Mouse (Mus musculus) layer of hippocampus, postnatal 36 days (tissue): ENCODE measurements at regions not wholly inside any gene's neighbourhood (a gene's known extent, or its start where the extent isn't known, plus 50 kb on each side); places are given as distances from the start of the nearest gene placed in this dataset.
"Not testable (repeated sequence)": the region's sequence is repeated elsewhere in the genome, so short reads cannot be mapped to it uniquely, and the experiment has no call there.

Source experiments
- DNase-seq, 2 experiments: peaks; one replicate each; pipeline ENCODE4 v3.0.0; 2022

DNA sequence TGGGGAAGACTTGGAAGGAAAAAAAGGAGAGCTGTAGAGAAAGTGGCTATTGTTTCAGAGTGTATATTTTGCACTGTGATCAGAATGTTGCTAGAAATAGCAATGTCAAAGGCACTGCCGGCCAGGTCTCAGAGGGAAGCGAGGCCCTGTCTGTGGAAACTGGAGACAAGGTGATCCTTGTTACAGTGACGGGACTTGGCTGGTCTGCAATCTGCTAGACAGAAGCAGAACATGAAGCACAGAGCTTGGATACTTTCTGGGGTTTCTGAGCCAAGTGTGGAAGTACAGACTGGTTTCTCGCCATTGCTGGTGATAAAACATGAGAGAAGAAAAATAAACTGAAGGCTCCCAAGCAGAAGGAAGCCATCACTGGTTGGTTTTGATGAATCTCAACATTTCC lies 198.3 kb upstream of the Slc7a14 start:
- no peak for DNase-seq

DNA sequence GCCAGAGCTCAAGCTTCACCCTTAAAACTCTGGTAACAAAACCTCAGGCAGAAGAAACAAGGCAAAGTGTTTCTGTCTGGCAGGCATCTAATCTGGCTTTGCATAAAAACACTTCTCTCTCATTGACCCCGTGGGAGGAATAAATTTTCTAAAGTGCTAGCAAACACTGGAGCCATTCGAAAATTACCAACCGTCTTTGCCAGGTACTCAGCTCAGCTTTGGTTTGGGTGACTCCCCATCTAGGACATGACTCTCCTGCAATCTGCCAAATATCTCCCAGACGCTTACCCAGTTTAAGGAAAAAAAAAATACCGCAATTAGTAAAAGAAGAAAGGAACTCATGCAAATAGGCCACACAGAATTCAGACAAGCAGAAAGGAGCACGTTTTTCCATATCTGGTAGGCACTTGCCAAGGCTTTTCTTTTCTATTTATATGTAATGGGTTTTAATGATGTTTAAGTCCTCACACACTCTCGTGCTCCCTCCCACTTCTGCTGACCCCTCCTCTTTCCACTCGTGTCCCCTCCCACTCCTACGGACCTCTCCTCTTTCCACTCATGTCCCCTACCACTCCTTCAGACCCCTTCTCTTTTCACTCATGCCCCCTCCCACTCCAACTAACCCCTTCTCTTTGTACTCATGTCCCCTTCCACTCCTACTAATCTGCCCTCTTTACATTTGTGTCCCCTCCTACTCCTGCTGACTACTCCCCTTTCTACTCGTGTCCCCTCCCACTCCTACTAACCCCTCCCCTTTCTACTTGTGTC lies 189.2 kb upstream of the Slc7a14 start:
- no peak for DNase-seq

DNA sequence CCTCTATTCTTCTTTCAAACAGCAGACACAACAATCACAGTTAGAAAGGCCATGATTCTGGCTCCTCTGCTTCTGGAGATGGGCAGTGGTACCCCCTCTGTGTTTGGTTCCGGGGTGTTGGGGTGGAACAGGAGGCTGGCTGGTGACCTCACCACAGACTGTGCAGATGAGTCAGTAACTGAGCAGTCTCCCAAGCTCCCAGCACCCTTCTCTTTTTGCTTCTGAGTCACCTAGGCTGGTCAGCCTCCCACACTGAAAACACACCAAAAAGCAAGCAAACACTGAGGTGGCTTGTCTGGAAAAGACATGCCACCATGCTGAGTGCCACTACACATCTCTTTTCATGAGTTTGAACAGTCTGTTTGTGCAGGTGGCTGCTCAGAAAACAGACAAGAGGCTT lies 185.1 kb upstream of the Slc7a14 start:
- DNase-seq = no peak

DNA sequence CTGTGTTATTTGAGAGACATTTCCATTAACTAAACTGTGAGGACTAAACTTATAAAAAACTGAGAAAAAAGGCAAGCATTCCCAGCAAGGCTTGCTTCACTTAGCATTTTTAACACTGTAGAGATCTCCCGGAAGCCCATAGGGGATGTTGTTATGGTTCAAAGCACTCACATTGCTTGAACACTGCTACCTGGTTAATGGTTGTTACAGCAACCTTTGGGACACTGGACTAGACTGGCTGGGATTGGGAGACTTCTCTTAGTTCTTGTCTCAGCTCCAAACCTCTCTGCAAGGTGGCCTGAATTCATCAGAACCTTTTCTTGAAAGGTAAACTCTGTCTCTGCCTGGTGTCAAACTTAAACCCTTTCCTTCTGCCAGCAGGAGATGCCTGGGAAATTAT lies 184.5 kb upstream of the Slc7a14 start:
- DNase-seq = no peak

DNA sequence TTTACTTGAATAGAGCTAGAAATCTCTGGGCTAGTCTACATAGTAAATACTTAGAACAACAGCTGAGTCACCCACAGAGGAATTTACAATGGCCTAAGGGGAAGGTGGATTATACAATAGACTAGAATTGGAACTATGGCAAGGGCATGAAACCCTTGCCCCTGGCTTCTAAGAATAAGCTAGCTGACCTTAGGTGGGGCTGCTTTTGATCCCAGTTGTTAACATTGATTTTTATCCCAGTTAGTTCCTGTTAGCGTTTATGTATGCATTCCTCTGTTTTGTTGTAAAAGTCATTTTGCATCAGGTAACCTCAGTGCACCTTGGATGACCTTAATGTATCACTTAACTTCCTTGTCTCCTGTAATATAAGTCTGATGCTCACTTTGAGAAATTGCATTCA lies 181.6 kb upstream of the Slc7a14 start:
- DNase-seq = not testable (repeated sequence)

DNA sequence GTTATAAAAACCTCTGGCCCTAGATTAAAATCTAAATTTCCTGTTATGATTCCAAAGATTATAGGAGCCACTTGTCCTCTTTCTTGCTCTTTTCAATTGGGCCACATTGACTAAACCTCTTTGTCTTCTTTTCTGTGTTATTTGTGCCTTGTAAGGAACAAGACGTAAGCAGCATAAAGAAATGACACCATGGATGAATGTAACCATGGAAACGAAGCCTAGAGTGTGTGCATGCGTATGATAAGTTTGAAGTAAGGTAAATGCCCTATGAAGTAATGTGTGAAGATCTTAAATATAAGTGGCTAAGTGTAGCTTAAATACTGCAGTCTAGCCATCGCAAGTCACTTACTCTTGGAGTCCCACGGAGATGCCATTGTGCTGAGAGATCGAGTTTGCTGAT lies 177.4 kb upstream of the Slc7a14 start:
- DNase-seq = no peak

DNA sequence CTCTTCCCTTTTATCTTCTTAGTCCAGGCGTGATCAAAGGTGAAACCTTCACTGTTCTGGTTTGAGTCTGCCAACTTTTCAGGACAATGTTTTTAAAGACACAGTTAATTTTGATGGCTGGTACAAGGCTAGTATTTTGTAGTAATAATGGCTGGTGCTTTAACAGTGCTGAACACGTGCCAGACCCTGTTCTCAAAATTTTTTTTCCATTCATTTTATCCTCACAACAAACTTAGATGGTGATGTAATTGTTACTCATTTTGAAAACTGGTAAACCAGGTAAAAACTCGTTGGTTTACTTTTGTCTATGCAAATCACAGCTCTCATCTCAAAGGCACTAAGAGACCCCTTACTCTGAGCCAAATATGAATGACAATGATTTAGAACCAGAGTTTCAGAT lies 171.8 kb upstream of the Slc7a14 start:
- DNase-seq = no peak

DNA sequence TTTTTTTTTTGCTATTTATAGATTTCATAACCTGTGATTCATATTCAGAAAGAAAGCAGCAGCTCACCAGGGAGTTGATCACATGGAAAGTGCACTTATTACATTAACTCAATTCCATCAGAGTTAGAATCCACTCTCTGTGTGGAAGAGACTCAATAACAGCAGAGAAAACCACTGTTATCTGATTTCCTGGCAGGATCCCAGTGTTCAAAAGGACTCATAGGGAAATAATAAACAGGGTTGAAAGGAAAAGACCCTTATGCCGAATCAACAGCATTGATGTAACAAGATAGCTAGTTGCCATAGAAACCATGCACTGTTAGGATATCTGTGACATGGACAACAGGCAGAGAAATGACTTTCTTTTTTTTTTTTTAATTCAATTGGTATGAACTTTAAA lies 157.7 kb upstream of the Slc7a14 start:
- no peak for DNase-seq

DNA sequence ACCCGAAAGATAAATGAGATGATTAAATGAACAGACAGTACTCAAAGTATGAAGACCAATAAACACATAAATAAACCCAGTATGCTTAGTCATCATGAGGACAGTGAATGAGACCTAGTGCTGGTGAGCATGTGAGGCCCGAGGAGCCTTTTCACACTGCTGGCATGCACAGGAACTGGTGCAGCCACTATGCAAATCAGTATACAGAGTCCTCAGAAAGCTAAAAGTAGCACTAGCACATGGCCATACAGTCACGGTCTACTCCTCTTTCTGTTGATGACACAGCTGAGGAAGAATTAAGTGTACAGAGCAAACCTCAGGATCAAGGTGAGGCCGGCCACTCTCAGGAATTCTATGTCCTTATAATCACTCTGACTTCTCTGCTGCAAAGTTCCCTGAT lies 154.1 kb upstream of the Slc7a14 start:
- no peak for DNase-seq

DNA sequence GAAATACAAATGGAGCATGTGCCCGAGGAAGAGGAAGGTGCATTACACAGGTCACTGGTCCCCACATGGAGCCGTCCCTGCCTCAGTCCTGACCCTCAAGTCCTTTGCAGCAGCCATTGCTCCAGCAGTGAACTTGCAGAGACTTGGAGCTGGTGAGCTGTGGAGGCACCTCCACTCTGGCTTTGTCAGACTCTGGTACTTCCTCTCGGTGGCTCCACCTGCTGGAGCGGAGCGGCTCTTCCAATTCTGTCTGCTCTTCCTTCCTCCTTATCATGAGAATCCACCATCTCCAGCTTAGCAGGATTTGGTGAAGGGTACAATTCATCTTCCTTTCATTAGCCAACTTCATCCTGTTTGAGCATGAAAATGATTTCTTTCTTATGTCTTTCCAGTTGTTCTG lies 149.3 kb upstream of the Slc7a14 start:
- peak in 1 of 2 experiments; percentile 11 for DNase-seq

DNA sequence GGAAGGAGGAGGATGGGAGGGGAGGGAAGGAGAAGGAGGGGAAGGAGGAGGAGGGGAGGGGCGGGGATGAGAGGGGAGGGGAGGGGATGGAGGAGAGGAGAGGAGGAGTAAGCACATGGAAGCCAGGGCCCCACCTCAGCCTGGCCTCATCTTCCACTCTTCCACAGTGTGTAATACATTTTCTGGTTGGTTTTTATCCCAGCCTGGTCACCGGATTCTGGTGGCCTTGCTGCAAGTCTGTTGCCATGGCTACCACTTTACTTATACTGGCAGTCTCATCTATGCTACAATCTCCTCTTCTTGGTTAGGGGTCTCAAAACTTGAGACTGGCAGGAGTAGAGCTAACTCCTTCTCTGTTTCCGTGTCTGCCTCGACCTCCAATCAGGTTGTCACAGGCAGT lies 147.8 kb upstream of the Slc7a14 start:
- no peak for DNase-seq

DNA sequence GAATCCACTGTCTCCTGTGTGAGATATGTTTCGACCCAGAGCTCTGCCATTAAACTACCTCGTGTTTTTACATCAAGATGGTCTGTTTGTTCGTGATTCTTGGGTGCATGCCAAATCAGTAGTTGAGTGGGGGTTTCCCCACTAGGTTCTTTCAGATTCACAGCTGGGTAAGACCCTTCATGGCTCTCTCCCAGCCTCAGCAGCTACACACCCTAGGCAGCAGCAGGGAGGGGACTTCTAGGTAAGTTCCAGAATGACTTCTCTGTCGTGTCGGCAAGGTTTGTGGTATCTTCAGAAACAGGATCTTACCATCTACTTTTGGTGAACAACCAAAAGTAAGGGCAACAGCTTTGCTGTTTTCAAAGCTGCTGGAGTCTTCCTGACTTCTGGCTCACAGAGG lies 144.9 kb upstream of the Slc7a14 start:
- no peak for DNase-seq

DNA sequence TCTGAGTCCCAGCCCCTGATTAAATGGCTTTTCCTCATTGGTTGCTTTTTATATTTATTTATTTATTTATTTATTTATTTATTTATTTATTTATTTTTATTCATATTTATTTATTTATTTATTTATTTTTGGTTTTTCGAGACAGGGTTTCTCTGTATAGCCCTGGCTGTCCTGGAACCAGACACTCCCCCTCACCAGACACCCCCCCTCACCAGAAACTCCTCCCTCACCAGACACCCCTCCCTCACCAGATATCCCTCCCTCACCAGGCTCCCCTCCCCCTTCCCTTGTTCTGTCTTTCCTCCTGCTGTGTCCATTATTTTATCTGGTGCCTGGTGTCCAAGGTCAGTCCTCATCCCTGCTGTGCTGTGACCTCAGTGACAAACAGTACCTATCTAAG lies 134.7 kb upstream of the Slc7a14 start:
- no peak for DNase-seq

DNA sequence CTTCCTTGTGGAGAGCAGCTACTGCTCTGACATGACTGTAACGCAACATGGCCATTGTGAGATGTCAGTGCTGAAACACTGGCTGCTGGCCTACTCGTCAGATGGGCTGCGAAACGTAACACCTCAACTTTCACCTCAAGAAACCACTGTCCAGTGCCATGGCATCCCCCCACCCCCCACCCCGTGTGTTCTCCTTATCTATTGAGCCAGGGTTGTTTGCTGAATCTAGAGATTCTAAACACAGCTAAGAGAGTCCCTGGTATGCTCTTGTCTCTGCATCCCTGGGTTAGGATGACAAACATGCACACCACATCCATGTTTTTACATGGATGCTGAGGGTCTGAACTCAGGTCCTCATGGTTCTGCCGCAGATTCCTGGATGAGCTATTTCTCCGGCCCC lies 134.1 kb upstream of the Slc7a14 start:
- no peak for DNase-seq

DNA sequence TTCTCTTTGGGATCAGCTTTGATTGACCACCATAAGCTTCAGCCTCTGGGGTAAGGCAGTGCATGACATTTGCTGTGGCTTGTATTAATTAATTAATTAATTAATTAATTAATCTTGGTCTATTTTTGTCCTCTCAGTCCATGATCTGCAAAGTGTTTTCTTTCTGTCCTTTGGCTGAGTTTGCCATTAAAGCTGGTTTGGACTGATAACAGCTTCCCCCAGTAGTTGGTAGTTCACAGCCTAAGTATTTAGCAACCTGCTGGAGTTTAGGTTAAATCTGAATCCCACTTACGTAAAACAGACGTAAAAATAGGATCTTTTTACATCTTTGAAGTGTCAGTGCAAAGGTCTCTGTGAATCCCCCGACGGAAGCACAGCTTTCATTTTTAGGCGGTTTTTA lies 133.7 kb upstream of the Slc7a14 start:
- no peak for DNase-seq

DNA sequence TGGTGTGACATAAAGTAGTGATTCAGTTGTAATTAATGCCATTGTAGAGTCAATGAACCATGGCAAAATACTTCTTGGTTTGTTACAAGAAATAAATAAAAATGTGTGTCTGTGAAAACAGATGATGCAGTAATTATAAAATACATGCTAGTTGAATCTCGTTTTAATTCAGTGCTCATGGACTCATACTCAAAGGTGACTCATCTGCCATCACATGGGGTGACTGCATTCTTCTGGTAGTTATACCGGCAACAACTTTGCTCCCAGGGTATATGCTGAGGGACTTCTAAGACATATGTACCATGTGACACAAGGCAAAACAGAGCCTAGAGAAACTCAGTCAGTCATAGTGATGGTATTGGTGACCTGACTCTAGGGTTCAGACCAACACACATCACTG lies 130.1 kb upstream of the Slc7a14 start:
- DNase-seq = no peak

DNA sequence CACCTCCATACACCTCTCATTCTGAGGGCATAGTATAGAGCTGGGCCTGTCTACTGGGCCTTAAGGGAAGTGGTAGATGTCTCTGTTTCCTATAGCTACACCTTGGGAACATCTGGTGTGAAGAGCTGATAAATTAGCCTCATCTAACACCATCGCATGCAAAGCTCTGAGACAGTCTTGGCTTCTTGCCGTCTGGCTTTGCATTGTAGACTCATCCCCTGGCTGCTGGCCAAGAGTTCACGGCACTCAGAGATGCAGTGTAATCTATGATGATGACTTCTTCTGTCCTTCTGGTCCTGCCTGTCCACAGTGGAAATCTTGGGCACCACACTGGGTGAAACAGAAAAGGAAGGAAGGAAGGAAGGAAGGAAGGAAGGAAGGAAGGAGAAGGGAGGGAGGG lies 127.8 kb upstream of the Slc7a14 start:
- DNase-seq = no peak

DNA sequence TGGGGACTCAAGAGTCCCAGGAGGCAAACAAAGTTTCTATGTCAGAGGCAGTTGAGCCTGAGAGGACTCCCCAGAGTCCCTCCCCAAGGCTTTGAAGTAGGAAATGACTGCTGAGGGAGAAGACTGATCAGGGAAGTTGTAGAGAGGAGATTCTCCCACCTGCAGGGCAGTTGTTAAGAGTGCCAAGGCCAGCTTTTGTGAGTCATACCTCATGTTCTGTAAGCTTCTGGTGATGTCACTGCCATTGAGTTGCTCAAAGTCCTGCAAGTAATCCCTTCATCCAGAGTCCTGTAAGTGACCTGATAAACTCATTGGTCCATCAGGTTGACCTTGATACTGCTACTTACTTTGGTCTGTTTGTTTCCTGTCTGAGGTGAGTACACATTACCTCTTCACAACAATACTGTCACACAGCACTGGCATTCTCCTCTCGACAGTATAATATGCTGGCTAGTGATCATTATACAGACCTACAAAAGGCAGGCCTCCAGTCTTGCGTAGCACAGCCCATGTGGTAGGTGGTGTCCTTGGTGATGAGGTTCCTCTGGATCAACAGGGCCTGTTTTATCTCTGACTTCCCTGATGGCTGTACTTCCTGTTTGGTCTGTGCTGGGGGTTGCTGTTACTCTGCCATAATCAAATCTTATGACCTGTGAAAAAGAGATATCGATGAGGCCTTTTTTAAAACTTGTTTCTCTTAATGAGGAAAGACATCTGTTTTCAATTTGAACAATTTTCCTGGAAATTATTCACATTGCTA lies 125.2 kb upstream of the Slc7a14 start:
- DNase-seq = no peak

DNA sequence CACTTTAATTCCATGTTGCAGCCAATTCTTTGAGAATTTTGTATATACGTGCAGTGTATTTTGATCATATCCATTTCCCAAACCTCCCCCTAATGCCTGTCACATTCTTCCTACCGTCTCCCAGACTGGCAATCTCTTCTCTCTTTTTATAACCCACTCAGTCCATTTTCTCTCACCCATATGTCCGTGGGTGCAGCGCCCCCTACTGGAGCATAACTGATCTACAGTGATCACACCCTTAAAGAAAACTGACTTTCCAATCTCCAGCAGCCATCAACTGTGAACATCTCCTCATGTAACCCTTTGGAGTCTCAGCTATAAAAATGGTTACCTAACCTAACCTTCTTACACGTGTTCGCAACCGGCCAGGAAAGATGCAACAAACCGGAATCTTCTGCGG lies 123.0 kb upstream of the Slc7a14 start:
- no peak for DNase-seq

DNA sequence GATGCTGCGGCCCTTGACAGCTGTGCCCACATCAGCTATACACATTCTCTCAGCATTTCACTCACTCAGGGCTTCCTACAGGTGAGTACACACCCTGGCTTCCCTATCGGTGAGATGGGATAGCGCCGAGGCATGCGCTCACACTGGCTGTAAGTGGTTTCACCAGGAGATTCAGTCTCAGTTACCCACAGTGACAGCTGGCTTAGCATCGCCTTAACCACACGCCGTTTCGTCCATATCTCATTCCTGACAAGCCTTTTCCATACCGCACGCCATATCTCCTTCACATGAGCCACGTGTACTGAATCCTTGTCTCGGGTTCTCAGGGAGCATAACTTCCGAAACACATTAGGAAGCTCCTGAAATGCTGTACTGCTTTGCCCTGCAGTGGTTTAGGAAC lies 113.3 kb upstream of the Slc7a14 start:
- no peak for DNase-seq

DNA sequence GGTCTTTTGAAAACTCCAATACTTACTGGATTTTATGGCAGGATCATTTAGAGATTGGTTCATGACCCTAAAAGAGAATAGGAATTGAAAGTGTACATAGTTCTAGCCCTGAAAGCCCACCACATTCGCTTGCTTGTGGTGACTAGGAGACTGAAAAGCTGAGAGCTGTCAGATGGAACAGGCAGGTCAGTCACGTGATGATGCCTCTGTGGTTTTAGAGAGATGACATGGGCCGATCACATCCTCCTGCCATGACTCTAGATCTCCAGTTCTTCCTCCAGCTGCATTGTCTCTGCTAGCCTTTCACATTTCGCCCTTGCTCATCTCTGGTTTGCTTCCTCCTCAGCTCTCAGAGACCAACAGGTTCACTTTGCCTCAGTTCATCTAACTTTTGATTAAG lies 98.6 kb upstream of the Slc7a14 start:
- no peak for DNase-seq

DNA sequence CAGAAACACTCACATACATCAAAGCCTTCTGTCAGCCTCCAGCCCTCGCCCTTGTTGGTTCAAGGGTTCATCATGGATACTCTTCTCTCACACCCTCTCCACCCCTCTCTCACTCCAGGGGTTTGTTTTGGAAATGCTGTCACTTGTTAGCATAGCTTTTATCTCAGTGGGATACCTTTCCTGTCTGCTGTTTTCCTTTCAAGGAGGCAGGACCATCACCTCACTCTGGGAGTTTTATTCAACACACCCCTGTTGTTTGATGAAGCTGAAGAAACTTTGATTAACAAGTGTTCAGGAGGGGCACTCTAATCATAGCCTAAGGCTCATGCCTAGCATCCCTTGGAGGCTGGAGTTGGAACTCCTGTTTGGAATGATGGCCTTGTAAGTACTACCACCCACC lies 95.7 kb upstream of the Slc7a14 start:
- DNase-seq = no peak

DNA sequence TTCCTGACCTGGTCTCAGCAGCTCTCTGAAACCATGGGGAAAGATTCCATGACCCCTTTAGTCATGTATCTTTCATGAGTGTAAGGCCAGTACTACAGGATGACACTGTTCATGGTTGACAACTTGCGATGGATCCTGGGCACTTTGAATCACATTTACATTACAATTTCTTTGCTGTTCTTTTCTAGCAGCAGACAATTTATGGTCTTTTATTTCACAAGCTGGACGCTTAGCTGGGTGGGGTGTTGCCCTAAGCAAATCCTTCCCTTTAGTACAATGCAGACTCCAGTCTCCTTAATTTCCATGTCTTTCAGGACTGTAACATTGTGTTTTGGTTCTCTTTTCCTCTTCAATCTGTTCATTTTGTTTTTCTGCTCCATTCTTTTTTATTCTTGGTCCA lies 89.0 kb upstream of the Slc7a14 start:
- no peak for DNase-seq

DNA sequence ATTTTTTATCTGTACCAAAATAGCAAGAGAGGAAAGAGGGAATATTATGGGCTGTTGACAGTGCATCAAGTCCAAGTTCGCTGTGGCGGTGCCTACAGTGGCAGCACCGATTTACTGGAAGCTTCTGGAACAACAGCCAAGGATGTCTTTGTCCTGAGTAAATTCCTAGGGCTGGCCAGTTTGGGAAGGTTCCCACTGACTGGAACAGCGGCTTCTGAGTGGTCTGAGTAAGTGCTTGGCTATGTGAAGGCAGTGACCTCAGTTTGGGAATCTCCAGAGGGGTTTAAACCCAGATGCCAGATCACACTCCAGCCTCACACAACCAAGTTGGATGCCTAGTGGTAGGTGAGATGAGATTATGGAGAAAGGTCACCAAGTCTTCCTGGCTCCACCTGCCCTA lies 84.4 kb upstream of the Slc7a14 start:
- no peak for DNase-seq

DNA sequence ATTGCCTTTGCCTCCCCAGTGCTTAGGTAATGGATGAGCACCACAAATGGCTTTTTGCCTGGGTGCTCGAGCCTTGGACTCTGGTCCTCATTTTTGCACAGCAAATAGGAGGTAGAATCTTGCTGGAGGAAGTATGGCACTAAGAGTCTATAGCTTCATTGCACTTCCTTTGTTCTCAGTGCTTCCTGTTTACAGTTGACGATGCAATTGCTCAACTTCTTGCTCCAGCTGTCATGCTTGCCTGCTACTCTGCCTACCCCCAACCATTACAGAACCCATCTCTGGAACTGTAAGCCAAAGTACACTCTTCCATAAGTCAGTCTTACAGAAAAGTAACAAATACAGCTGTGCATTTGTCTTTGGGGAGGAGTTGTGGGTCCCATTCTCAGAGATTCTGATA lies 79.8 kb upstream of the Slc7a14 start:
- DNase-seq = no peak
